Mouse (Mus musculus): ENCODE measurements around the gene 4930432M17Rik. TPM values are rescaled to one million over a fixed set of nuclear protein-coding genes. Genes with fewer than 3 reads are reported as not detected.

4930432M17Rik gene
- polyA plus RNA-seq, 1 experiment = not detected

DNA sequence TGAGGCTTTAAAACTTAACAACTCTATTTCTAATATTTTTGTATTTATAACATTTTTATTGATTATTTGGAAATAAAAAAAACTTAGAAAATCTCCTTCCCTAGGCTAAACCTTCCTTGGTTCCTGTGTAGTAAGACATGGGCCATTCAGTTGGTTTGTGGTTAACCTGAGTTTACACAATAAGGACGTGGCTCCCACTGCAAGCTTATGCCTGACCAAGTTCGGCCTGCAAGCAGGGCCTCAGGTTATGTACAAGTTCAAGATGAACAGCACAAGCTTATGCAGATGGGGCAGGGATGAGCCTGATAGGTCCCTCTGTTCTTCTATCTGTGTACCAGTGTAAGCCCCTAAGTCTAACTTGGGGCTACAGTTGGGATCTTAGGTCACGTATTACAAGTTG lies 19.1 kb downstream of the 4930432M17Rik start:
- no peak for TF ChIP-seq GATA1 (IDR thresholded peaks at IDR 0.05; ENCODE audit: low read length)

DNA sequence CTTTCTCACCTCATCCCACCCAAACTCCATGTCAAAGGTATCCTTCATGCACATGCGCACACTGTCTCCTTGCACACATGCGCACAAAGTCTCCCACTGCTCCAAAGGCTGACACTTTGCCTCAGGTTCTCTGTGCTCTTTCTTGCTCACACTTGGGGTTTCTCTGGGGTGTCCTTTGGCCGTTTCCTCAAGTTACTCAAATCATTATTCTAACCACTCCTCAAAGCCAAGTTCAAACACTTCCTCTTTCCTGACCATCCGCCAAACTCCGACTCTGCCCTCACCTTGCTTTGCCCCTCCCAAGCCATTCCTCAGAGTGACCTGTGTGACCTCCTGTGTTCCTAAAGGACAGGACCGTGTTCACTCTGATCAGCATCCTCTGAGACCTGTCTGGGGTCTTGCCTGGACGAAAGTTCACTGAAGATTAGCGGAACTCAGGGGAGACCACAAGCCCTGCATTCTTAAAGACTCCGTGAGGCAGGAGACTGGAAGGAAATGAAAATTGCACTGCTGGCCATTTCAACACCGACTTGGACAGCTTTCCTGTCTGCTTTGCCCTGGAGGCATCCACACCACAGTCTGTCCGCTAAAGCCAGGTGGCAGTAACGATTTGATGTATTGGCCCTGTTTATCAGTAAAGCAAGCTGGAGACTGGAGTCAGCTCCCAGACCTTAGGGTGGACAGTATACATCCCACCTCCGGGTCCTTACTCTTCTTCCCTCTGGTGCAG lies 22.6 kb downstream of the 4930432M17Rik start:
- TF ChIP-seq GATA1 (IDR thresholded peaks at IDR 0.05; ENCODE audit: low read length) = no peak

DNA sequence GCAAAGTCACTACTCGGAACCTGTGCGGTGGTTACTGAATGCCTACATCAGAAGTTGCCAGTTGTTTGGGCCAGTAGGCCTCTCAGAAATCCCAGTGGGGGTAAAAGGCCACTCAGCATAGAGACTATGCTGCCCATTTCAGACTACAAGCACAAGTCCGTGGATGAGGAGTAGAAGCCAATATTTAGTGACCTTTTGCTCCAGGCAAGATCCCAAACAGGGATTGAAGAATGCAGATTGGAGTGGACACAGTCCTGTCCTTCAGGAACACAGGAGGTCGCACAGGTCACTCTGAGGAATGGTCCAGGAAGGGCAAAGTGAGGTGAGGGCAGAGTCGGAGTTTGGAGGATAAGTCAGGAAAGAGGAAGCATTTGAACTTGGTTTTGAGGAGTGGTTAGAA lies 23.2 kb downstream of the 4930432M17Rik start:
- TF ChIP-seq GATA1 (IDR thresholded peaks at IDR 0.05; ENCODE audit: low read length) = no peak

DNA sequence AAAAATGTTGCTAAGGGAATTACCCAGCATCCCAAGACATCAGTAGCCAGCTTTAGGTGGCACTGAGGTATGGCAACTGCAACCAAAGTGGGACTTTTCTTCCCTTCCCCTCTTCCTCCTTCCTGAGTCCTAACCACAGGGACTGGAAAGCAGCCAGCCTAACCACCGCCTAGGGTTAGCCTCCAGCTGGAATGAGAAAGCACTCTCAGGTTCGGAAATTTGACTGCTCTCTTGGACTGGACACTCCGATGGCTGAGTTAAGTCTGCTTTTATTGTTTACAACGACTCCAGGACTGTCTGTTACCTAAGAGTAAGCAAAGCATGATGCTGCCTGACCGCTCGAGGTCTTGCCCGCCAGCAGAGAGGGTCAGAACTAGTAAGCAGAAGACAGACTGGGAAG lies 26.6 kb downstream of the 4930432M17Rik start:
- no peak for TF ChIP-seq GATA1 (IDR thresholded peaks at IDR 0.05; ENCODE audit: low read length)

DNA sequence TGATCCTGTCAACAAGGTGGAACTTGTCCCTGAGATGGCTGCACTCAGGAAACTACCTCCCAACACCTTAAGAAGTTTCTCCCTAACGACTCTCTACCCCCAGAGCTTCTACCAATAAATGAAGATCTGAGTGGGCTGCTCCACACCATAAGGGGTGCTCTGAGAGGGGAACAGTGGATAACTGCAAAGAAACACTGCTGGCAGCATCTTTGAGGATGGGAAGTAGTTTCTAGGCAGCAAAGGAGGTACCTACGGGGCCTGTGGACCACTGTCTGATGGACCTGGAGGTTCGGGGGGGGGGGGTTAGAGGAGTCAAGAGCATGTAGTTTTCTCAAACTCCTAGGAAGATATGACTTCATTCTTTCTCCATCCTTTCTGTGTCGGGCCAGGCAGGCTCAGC lies 28.8 kb downstream of the 4930432M17Rik start:
- no peak for TF ChIP-seq GATA1 (IDR thresholded peaks at IDR 0.05; ENCODE audit: low read length)

DNA sequence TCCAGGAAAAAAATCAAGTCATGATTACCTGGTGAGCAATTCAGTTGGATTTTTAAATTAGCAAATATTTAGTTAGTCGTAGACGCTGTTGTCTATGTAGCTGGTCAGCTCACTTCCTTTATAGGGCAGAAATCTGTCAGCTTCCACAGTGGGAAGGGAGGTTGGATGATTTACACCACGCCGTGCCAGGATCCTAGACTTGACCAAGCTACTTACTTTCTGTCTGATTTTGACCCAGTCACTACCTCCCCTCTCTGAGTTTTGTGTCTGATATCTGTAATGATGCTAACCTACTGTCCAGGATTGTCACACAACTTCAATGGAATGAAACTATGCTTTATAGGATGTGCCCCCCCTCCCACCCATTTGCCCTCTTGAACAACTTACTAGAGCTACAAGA lies 29.3 kb downstream of the 4930432M17Rik start:
- no peak for TF ChIP-seq GATA1 (IDR thresholded peaks at IDR 0.05; ENCODE audit: low read length)

DNA sequence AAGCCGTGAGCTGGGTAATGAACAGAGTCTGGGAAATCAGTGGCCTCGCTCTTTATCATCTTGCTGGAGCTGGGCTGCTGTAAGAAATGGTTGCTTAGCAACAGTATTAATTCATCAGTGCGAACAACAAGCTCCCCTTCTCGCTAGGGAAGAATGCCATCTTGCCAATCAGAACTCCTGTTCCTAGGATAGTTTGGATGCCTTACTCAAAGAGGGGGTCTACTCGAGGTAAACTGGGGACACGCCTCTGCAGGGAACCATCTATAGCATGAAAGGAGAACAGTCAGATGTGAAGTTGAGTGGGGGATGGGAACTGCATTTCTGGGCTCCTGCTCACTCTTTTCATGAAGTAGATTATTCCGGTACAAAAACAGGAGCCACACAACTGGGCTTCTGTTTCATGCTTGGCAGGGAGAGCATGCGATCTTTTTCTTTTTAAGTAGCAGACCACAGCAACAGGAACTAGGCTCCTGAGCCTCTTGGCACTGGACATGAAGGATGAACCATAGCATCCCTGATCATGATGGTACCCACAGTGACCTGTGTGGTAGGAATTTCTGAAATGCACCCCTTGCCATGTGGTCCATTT lies 29.9 kb downstream of the 4930432M17Rik start:
- no peak for TF ChIP-seq GATA1 (IDR thresholded peaks at IDR 0.05; ENCODE audit: low read length)

DNA sequence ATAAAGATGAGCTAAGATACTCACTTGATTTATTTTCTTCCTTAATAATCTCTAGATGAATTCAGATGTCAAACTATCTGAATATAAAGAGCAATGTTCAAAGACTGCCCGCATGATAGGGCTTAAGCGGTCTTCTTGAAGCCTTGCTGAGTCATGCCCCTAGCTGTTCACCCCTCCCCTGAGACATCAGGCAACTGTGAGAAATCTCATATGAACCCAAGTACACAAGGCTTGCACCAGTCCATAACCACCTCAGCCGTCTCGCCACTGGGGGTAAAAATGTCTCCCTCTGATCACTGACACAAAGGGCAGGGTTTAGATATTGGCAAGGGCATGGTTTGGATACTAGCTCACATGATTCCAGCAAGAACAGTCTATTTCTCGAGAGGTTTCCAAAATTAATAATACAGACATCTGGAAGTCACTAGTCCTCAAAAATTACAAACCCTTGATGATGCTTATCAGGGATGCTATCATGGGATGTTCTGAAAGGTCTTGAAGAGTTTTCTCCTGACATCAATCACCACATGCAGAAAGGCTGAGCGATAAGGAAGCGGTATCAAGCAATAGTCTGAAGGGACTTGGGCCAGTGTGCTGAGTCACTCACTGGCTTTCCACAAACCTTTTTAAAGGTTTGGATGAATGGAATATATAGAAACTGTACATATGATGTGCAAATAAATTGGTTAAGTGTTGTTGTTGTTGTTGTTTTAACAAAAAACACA lies 32.8 kb downstream of the 4930432M17Rik start:
- no peak for TF ChIP-seq GATA1 (IDR thresholded peaks at IDR 0.05; ENCODE audit: low read length)

DNA sequence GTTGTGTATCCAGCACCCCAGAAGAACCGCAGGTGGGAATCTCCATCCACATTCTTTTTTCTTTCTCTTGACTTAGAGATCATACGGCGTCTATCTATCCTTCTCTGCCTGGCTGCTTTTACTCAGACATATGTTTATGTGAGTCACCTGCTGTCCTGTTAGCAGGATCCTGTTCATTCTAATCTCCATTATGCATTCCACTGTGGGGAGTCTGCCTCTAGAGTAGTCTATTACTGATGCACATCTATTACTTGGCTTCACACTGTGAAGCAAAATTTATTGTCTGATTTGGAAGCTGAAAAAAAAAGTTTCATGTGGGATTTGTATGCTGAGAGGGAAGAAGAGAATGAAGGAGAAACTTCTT lies 33.3 kb downstream of the 4930432M17Rik start:
- no peak for TF ChIP-seq GATA1 (IDR thresholded peaks at IDR 0.05; ENCODE audit: low read length)

DNA sequence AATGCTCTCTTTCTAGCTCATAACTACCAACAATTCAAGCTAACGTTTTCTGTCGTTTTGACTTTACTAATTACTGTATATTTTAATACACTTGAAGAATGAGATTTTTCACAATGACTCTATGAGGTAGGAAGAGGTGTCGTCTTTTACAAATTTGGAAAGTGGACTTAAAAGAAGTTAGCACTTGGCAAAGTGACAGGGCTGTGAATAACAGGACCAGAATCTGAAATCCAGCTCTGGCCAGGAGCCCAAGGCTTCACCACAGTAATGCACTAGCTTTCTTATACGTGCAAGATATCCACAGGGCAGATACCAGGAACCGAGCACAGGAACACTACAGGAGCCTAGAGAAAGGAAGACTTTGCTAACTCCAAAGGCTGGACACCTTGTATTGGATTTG lies 35.5 kb downstream of the 4930432M17Rik start:
- TF ChIP-seq GATA1 (IDR thresholded peaks at IDR 0.05; ENCODE audit: low read length) = no peak

DNA sequence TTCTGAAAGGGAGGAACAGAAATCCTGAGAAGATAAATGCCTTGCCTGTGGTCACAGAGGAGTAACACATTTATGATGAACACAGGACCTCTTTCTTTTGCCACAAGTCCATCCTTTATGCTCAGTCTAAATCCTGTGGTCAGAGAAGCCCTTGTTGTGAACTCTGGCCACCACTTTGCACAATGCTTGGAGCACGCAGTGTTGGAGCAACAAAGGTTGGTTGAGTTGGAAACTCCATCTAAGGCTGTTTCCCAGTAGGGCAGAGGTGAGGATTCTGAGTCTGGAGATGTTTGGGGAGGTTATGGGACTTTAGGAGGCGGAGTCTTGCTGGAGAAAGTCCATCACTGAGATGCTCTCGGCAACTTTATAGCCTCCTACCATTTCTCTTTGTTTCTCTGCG lies 36.5 kb downstream of the 4930432M17Rik start:
- TF ChIP-seq GATA1 (IDR thresholded peaks at IDR 0.05; ENCODE audit: low read length) = no peak

DNA sequence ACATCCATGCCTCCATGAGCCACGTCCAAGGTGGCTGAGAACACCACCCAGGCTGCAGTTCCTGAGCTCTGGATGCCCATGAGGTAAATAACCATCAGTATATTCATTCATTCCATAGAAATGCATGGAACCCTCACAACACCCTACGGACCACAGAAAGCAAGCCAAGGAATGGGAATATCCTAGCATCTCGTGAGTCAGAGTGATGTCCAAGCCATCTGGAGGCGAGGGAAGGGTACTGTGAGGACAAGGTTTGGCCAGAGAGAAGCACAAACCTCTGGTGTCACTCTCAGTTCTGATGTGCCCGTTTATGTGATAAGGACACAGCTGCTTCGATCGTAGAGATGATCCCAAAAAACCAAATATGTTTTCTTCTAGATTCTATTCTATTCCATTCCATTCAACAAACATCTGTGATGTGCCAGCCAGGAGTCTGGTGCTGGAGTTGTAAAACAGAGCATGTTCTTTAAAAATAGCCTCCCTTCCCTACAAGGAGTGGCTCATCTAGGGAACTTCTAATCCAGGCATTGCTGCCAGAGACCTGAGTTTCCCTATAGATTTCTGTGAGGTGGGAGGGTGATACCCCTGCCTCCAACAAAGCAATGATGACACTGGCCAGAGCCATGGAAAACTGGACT lies 40.5 kb downstream of the 4930432M17Rik start:
- TF ChIP-seq GATA1 (IDR thresholded peaks at IDR 0.05; ENCODE audit: low read length) = no peak

DNA sequence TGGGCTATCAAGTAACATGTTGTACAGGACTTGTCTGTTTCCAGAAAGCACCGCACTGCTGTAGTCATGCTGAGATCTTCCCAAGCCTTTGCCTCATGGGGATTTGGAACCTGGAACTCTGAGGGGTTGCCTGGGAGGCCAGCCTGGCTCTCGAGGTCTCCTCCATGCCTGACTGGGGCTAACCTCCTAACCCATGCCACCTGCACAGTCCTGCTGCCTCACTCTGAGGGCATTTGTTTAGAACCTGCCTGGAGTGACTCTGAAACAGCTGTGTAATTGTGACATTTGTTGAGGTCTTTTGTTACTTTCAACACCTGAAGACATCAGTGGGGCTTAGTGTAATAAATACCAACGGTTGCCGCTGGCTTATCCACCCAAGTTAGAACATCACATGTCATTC lies 41.7 kb downstream of the 4930432M17Rik start:
- TF ChIP-seq GATA1 (IDR thresholded peaks at IDR 0.05; ENCODE audit: low read length) = no peak

DNA sequence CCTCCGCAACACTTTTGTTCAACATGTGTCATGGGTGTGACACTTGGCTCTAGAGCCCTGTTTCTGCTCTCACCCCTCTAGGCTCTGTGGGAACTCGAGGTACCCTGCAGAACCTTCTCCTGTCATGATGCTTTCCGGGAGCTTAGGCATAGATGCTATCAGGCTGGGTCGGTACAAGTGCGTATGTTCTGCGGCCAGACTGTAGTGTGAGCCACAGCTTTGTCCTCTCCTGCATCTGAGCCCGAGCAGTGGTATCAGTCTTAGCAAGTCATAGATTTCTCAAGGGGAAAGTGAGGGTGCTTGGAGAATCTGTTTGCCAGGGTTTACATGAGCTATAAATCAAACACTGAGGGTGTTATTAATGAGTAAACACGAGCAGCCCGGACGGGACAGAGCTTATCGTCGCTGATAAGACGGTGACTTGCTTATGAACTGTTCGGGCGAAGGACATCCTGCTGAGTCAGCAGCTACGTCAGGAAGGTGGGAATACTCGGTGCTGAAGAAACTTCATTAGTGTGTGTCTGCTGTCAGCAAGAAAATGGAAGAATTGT lies 42.7 kb downstream of the 4930432M17Rik start:
- no peak for TF ChIP-seq GATA1 (IDR thresholded peaks at IDR 0.05; ENCODE audit: low read length)

DNA sequence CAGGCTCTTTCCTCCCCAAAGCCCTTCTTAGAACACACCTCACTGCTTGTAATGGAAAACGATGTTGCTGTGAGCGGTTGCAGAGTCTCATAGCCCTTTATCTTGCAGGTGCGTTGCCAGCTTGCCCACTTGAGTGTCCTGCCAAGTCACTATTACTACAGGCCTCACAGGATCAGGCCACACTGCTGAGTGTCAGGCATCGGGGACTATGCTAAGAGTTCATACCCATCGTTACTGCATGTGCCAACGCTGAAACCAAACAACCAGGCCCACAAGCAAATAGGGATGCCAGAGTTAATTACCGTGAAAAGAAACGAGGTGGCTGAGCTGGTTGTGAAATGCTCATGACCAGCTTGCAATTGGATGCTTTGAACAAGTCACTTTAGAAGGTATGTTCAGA lies 43.3 kb downstream of the 4930432M17Rik start:
- TF ChIP-seq GATA1 (IDR thresholded peaks at IDR 0.05; ENCODE audit: low read length) = no peak

DNA sequence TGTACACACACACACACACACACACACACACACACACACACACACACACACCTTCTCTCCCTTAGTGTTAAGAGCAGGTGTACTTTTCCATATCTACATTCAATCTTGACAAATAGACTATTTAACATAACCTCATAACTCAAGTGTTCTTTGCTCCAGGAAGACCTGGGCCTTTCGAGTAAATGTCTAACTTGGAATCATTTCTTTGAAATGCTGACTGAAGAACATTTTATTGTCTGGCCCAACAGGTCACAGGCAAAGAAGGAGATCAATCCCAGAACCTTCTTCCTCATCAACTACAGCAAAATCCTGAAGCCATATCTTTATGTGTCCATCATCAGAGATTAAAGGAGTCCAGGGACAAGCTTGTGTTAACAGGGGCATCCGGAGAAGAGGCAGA lies 43.9 kb downstream of the 4930432M17Rik start:
- TF ChIP-seq GATA1 (IDR thresholded peaks at IDR 0.05; ENCODE audit: low read length) = no peak

Measured in G1E-ER4 (cell line).